Mouse (Mus musculus): ENCODE data around the gene Tcp10a.
"Not testable (repeated sequence)": the region's sequence is repeated elsewhere in the genome, so short reads cannot be mapped to it uniquely, and the experiment has no call there.

Gene Tcp10a

DNA sequence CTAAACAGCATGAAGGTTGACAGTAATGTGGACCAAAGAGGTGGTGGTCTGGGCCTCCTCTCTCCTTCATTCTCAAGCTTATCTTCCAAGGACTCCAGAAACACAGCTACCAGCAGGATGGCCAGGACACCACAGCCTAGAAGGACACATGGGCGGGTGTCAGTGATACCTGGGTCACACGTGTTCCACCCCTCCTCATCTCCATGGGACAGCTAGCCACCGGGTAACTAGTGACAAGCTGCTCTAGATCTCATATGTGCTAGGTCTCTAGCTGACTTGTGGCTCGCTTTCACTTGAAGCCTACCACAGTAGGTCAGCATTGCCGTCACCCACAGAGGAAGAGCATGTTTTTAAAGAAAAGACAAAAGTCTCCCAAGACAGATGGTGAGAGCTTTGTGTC lies 47.4 kb downstream of the Tcp10a start, which contains the start of gene Gm49630:
Gene Gm49630, minus strand, starts transcription at position 101 of the 400 bp plus-strand sequence.
- not testable (repeated sequence) for DNase-seq

DNA sequence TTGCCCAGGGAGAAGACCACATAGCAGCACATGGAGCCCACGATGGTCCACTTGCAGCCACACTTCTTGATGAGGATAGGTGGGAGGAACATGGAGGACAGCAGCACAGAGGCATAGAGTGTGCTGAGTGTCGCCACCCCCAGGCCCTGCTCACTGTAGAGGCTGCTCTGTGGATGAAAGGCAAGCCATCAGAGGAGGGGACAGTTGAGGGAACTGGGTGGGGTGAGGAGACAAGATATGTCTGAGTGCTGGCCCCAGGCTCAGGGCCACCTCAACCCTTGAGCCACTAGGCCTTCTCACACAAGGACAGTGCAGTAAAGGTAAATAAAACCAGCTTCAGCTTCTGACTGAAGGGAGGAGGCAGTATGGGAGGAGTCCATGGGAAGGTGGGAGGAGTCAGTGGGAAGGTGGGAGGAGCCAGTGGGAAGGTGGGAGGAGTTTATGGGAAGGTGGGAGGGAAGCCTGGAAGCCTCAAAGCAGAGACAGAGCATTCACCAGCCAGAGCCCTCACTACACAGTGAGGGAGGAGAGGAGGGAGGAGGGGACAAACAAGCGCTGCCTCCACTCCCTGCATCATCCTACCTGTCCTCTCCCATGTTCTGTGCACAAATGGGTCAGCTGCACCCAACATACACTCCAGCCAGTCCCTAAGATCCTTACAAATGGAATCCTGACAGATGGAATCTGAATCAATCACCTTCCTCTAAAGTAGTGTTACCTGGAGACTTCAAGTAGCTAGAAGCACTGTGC lies 52.7 kb downstream of the Tcp10a start:
- DNase-seq = not testable (repeated sequence)

DNA sequence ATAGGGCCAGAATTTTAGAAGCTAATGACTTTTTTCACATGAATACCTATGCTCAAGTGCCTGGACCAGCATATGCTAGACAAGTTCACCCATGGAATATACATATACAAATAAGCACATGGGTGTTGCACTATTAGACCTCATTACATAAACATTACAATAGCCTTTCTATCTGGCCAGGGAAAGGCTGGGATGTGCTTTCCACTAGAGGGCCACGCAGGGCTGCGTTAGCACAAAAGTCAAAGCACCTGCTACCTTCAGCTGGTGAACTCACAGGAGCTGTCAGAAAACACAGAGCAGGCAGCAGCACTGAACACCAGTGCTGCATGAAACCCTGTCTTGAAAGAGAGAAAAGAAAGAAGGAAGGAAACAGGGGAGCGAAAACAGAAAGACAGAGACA lies 53.5 kb downstream of the Tcp10a start:
- DNase-seq = not testable (repeated sequence)

DNA sequence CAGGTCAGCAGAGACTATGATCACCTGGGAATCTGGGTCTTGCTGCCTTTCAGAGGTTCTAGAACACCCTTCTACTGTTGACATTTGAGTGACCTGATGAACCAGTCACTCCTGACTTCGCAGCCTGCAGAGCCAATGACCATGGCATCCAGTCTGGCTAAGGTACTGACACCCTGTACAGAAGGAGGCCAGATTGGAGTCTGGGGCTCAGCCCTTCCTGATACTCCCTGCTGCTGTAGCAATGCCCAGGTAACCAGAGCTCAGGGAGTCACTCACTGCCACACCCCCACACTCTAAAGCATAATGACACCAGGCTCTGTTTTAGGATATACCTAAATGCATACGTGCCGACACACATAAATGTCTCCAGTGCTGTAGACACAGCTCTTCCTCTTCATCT lies 58.3 kb downstream of the Tcp10a start:
- not testable (repeated sequence) for DNase-seq

DNA sequence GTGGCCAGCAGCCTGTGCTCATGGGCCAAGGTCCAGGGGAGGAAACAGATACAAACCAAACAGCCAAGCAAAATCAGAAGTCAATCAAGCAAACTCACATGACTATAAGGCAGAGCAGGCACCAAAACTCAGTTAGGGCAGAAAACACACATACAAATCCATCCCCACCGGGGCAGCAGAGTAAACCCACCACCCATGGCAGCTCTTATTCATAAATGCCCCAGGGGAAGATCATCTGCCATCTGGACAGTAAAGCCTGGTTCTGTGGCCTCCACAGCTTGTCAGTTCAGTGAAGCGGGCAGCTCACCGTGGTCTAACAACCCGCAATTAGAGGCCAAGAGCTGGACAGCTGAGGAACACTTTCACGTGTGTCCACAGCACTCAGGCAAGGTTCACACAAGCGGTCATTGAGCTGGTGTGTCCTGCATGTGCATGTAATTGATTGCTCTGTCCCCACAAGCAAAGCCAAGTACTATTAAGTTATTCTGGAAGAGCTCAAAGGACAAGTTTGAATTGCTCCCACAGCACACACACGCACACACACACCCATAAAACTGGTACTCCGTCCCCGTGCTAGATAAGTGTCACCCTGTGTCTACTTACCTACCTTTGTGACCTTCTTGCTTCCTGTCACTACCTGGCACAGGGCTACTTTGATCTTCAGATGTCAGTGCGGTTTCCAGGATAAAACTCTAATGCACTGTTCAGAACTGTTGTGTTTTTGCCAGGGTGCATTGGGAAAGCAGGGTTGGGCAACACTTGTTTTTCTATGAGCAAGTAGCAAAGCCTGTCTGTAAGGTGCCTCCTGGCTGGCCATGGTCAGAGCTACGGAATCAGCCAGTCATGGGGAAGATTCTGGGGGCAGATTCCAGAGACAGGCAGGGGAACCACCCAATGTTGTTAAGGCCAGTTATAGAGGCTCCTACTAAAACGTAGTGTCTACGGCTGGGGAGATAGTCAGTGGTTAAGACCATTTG lies 59.0 kb downstream of the Tcp10a start:
- DNase-seq = not testable (repeated sequence)

DNA sequence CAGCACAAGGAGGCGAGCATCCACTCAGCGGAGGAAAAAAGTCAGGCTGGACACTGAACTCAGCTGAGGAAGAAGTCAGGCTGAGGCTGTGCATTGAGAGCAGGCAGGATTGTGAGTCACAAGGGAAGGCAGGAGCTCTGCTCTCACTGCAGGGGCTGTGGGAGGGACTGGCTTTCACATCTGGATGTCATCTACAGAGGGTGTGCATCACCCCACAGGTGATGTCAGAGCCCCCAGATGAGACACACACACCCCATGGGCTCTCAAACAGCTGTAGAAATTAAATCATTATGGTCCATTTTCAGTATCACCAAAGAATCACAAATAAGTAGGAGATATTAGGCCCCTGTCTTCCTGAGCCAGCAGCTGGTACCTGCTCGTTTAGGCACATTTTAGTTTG lies 60.9 kb downstream of the Tcp10a start, which contains the start of gene Unc93a2:
Gene Unc93a2, minus strand, starts transcription at position 101 of the 400 bp plus-strand sequence.
- not testable (repeated sequence) for DNase-seq

DNA sequence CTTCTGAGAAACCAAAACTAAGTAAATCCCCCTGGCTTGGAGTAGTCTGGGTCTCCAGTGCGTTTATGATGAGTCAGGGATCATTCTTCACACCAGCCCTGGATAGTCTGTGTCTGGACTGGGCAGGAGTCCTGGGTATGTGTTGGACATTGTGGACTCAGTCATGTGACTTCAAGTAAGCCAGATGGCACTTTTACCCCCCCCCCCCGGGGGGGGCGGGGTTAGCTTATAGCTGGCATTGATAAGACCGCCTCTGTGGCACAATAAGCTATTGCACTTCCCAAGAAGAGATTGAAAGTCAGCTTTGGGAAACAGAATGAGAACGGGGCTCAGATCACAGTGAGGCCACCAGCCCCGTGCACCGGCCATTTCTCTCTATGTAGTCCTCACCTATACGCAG lies 61.6 kb downstream of the Tcp10a start:
- not testable (repeated sequence) for DNase-seq

DNA sequence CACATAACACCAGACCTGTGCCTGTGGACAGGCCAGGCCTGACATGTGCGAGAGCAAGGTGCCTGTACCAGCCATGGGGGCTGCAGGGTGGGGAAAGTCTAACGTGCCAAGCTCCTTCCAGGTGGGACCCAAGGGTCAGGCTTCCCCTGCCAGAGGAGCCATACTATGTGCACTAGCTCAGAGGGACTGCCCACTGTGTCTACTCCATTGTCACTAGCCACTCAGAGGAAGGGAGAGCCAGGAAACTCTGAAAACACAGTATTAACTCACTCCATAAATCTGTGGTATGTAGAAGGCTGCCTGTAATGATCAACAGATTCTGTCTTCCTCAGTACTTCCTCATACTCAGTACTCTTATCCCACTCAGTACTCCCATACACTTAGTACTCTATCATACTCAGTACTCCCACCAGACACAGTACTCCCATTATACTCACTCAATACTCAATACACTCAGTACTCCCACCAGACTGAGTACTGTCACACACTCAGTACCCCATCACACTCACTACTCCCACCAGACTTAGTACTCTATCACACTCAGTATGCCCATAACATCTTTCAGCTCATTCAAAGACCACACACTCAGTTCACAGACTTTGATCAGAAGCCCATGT lies 64.0 kb downstream of the Tcp10a start:
- DNase-seq = not testable (repeated sequence)

DNA sequence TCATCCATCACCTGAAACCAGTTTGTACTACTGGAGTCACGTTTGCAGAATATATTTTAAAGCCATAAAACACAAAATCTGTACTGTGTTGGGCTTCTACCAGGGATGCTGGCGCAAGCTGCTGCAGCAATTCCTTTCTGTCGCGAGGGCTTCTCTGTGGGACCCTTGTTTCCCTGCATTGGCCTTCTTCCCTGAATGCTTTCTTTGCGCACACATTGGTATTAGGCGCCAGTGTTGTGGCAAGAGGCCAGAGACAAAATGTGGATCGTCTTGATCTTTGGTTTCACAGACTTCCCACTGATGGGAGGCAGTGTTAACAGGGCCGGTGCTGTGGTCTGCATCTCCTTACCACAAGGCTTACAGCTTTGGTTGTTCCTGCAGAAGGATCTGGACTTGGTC lies 64.5 kb downstream of the Tcp10a start:
- not testable (repeated sequence) for DNase-seq

DNA sequence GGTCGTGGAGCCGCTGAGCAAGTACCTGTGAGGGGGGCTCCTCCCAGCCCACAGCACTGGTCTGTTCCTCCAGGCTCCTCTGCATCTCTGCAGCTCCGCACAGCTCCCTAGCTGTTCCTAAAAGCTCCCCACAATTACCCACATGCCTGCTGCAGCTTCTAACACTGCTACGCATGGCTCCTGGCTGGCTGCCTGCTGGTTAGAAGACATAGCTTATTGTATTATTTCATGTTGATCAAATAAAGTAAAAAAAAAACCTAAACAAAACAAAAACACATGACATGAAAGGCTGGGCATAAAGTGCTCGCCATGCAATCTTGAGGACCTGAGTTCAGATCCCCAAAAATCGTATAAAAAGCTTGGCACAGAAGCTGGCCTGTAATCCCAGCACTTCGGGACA lies 65.5 kb downstream of the Tcp10a start:
- not testable (repeated sequence) for DNase-seq

DNA sequence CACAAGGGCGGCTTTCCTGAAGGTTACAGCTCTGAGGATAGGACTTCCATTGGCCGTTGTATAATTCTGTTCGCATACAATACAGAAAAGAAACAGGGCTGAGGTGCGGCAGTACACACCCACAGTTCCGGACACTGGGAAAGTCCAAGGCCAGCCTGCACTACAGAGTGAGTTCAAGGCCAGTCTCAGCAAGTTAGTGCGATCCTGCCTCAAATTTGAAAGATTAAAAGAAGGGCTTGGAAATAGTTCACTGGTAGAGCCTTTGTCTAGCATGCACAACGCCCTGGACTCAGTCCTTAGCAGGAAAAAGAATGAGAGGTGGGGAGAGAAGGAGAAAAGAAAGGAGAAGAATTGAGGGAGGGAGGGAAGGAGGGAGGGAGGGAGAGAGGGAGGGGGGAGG lies 70.7 kb downstream of the Tcp10a start:
- DNase-seq = not testable (repeated sequence)

All from liver (tissue).